Mouse (Mus musculus) cerebellum, postnatal 14 days (tissue): ENCODE data around the gene Fgd6.

Experiments
- DNase-seq, 2 experiments: peaks; one replicate each; pipeline ENCODE4 v3.0.0; 2021; ENCODE audit warnings: mixed read lengths in 2 of 2

Gene Fgd6

GRCm38 (mm10) chr10:94035658-94036374, at the start of gene Fgd6, which contains the start of gene Vezt:
Fgd6 (plus strand) TSS chr10:94036001.
Vezt (minus strand) TSS chr10:94035817.
- peak; percentile 99 to 100 for DNase-seq

GRCm38 (mm10) chr10:93994136-93994535, 41.7 kb upstream of the Fgd6 start:
- DNase-seq = no peak

- DNase-seq = no peak
These were observed 40.7 kb upstream of the Fgd6 start for GRCm38 (mm10) chr10:93995100-93995499.

DNA sequence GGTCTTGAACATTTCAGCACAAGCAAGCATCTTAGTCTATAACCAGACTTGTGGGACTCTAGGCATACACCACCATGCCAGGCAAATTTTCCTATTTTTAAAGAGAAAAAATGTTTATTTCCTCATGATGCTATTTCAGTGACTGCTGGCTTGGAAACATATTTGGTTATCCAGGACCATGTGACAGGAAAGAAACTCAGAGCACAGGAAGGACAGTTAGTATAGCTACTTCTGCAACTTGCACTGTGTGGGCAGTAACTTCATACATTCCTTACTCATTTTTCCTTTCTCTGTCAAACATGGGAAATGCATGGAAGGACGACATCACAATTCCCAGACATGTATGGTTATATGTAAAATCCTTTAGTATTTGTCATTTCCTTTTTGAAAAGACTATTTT, 36.4 kb upstream of the Fgd6 start:
- DNase-seq = no peak

- DNase-seq = peak in 1 of 2 experiments; percentile 18
These were observed 35.6 kb upstream of the Fgd6 start for GRCm38 (mm10) chr10:94000223-94000622.

GRCm38 (mm10) chr10:94008356-94008755, 27.4 kb upstream of the Fgd6 start:
- DNase-seq = no peak

DNA sequence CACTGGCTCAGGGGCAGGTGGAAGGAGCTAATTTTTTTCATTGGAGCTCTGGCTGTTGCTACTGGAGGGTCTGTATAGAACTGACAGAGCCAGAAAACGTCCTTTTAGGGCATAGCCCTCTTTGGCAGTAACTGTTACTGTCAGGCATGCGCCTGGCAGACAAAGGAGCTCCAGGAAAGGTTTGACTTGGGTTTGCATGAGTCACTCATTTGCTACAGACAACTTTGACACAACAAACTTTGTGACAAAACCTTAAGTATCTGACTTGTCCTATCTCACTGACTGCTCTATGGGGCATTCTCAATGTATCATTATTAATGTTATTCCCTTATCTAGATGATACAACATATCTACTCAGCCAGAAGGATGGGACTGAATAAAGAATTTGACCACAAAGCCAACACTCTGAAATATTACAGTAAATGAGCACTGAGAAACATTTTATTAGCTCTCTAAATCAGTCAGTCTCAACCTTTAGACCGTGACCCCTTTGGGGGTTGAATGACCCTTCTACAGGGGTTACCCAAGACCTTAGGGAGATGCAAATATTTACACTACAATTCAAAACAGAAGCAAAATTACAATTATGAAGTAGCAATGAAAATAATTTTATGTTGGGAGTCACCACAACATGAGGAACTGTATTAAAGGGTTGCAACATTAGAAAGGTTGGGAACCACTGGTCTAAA, 25.7 kb upstream of the Fgd6 start:
- DNase-seq = no peak

GRCm38 (mm10) chr10:94011024-94011423, 24.8 kb upstream of the Fgd6 start:
- no peak for DNase-seq

- DNase-seq = peak; percentile 66 to 79
These were observed 22.6 kb upstream of the Fgd6 start for GRCm38 (mm10) chr10:94013196-94013595.

DNA sequence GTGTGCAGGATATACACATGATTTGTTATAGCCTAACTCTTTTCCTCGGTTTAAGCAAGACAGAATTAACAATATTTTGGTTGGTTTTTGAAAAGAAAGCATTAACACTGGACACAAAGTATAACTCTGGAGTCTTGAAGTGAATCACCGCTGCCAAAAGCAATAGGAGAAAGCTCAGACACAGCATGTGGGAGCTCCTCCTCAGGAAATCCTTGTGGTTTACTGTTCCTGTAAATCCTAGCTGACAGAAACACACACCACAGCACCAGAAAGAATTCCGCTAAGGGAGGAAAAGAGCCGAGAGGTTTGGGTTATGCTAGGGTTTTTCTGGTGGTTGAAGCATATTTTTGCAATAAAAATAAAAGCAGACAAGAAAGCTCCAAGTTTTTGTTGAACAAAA, 21.6 kb upstream of the Fgd6 start:
- DNase-seq = no peak

DNA sequence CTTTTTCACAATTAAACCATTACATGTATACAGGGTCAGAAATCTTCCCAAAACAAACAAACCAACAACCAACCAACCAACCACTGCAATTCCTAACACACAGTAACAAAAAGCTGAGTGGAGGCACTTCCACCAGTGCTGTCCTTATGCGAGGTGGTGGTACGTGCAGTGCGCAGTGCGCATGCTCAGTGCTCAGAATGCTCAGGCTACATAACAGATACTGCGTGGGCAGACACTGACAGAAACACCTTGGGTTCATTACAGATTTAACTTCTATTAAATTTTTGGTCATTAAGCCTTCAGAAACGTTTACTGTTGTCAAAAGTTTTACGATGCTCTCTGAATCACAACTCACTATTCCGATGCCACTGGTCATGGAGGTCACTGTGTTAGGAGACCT, 18.3 kb upstream of the Fgd6 start:
- no peak for DNase-seq

DNA sequence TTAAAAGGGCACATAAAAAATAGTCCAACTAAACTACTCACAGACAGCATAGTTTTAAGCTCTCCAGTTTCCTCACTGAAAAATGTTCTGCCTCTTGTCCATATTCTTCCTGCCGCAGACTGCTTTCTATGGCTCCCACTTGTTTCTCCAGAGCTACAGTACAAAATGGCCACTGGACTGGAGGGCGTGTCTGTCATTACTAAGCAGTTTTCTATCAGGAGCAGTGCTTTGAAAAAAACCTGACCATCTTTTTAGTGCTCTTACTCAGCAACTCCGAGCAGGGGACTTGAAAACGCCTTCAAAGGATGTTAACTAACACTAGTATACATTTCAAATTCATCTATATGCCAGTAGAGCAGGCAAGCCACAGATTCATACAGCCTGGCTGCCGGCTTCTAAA, 15.2 kb upstream of the Fgd6 start:
- DNase-seq = no peak

GRCm38 (mm10) chr10:94021059-94021458, 14.7 kb upstream of the Fgd6 start:
- DNase-seq = no peak

- no peak for DNase-seq
These were observed 10.7 kb upstream of the Fgd6 start for GRCm38 (mm10) chr10:94025079-94025478.

- DNase-seq = no peak
These were observed 7.3 kb upstream of the Fgd6 start for GRCm38 (mm10) chr10:94028493-94028892.

DNA sequence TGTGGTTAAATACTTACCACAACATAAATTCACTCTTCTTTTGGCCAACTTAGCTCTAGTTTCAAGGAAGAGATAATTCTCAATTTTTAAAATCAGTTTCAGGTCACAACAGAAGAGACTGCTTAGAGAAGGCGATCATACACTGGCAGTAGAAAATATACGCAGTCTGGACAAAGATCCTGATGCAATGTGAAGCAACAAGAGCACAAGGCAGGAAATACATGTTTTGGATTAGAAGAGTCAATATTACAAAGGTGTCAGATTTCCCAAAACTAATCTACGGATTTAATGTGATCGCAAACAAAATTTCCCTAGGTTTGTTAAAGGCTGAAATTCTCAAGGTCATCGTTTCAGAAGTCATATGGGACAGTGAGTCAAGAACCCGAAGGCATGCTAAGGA, 4.6 kb upstream of the Fgd6 start:
- no peak for DNase-seq

DNA sequence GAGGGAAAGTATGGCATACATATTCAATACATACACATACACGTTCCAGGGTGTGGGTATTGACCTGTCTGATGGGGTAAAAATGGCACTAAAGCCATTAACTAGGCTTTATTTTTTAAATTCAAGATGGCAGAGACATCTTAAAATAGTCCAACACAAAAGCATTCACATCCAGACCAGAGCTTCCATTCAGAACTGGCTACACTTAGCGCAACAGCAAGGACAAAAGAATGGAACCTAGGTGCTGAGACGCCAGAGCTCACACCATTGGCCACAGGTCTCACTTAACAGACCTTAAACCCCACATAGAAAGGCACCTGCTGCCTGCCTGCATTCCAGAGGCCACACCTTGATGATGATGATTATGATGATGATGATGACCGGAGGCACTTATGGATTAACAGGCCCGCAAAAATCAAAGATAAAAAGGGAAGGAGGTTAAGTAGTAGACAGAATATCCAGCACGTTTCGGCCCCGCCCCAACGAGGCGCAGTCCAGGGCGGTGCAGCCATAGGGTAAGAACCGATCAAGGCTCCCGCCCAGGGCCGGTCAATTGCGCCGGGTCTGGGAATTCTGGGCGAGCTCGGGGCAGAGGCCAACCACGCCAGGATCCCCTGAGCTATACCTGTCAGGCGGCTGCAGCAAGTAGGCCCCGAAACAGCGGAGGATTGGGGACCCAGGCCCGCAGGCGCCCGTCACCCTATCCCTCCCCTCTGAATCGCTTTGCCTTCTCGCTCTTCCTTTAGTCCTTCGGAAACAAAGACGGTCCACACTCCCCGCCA, 734 bp upstream of the Fgd6 start:
- DNase-seq = peak; percentile 76 to 78

- DNase-seq = no peak
These were observed 566 bp downstream of the Fgd6 start for GRCm38 (mm10) chr10:94036375-94036758.

DNA sequence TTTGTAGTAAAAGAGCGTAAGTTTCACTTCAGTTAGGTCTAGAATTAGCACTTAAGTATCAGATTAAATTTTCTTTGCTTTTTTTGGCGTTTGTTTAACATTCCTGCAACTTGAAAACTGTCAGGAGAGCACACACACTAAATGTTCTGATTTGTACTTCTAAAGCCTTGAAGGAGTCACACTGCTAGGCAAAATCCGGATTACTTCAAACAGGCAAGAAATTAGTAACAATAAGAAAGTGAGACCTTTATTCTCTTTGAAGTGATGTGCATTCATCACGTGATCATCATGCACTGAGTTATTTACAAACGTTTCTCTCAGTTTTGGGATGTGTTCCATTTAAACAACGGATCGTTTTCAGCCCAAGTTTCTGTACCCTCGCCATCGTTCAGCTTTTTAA, 1.4 kb downstream of the Fgd6 start:
- no peak for DNase-seq

- no peak for DNase-seq
These were observed 1.8 kb downstream of the Fgd6 start for GRCm38 (mm10) chr10:94037596-94037995.

- DNase-seq = no peak
These were observed 2.8 kb downstream of the Fgd6 start for GRCm38 (mm10) chr10:94038366-94039260.

DNA sequence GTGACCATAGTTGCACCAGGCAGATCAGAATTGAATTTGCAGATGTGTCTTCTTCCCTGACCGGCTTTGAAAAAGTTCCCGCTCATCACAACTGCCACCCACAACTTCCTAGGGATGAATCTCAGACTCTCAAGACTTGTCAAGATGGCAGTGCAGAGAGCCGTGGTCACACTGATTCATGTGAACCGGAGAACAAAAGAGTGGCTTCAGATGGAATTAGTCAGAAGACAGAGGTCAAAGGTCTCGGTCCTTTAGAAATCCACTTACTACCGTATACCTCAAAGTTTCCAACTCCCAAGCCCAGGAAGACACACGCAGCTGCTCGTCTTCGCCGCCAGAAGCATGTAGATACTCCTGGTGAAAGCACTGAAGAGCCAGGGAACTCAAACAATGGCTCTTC, 8.1 kb downstream of the Fgd6 start:
- DNase-seq = no peak

- DNase-seq = no peak
These were observed 9.5 kb downstream of the Fgd6 start for GRCm38 (mm10) chr10:94045301-94045700.
